18 mouse cellular contexts compared by ENCODE assay signal in genomic region chrX:8002971-8003370, GRCm38 (mm10). TPM values are rescaled to one million over a fixed set of nuclear protein-coding genes. Genes with fewer than 3 reads are reported as not detected.
"Had no signal": no experiment of that assay in that cellular context is flagged by ENCODE, and none has a peak within 500 bp of the region (broad histone marks: within the 10 kb centered on the region; RNA-seq: fewer than 3 reads in every experiment).

No protein-coding gene starts in this region.

- H3K4me2 ChIP-seq: limb, embryonic 15.5 days; midbrain, embryonic 13.5 days; neural tube, embryonic 15.5 days had no signal

- DNase-seq: kidney, adult 11 months; kidney, postnatal 10 days; lung, adult 18-20 months; right cerebral cortex, adult 18-20 months; right cerebral cortex, postnatal 25 days had no signal

- H3K9me3 ChIP-seq: limb, embryonic 15.5 days; midbrain, embryonic 13.5 days; neural tube, embryonic 15.5 days had no signal

- H3K27me3 ChIP-seq: limb, embryonic 15.5 days; midbrain, embryonic 13.5 days; neural tube, embryonic 15.5 days had no signal

- H3K9ac ChIP-seq: limb, embryonic 15.5 days; midbrain, embryonic 13.5 days; neural tube, embryonic 15.5 days had no signal

- H3K4me3 ChIP-seq: limb, embryonic 15.5 days; midbrain, embryonic 13.5 days; neural tube, embryonic 15.5 days had no signal

- ATAC-seq: midbrain, embryonic 13.5 days had no signal

- H3K27ac ChIP-seq: limb, embryonic 15.5 days; midbrain, embryonic 13.5 days; neural tube, embryonic 15.5 days; stomach, postnatal 0 days had no signal

- H3K36me3 ChIP-seq: limb, embryonic 15.5 days; midbrain, embryonic 13.5 days; neural tube, embryonic 15.5 days had no signal

- H3K4me1 ChIP-seq: limb, embryonic 15.5 days; midbrain, embryonic 13.5 days; neural tube, embryonic 15.5 days had no signal

RNA-seq across cellular contexts. Expression of gene Glod5, which starts 15.3 kb away (rescaled TPM):
- total RNA-seq: left cerebral cortex, postnatal 25 days; megakaryocyte-erythroid progenitor cell, adult 5-6 weeks had no signal
- polyA plus RNA-seq: kidney, embryonic 14.5 days; limb, embryonic 11.5 days; limb, embryonic 15.5 days; lung, embryonic 16.5 days; neural tube, embryonic 11.5 days had no signal

RNA-seq across cellular contexts. Expression of gene Gata1, which starts 25.1 kb away (rescaled TPM):
- total RNA-seq: layer of hippocampus, postnatal 25 days; left cerebral cortex, adult 8-10 months; left cerebral cortex, postnatal 25 days; midbrain, postnatal 0 days had no signal
- polyA plus RNA-seq: midbrain, postnatal 0 days; neural tube, embryonic 15.5 days had no signal
